Mouse (Mus musculus) right cerebral cortex, postnatal 25 days (tissue): ENCODE measurements around the gene Hapln4.

Source experiments
- DNase-seq: peaks from one replicate; pipeline ENCODE4 v3.0.0; 2022

Gene Hapln4

DNA sequence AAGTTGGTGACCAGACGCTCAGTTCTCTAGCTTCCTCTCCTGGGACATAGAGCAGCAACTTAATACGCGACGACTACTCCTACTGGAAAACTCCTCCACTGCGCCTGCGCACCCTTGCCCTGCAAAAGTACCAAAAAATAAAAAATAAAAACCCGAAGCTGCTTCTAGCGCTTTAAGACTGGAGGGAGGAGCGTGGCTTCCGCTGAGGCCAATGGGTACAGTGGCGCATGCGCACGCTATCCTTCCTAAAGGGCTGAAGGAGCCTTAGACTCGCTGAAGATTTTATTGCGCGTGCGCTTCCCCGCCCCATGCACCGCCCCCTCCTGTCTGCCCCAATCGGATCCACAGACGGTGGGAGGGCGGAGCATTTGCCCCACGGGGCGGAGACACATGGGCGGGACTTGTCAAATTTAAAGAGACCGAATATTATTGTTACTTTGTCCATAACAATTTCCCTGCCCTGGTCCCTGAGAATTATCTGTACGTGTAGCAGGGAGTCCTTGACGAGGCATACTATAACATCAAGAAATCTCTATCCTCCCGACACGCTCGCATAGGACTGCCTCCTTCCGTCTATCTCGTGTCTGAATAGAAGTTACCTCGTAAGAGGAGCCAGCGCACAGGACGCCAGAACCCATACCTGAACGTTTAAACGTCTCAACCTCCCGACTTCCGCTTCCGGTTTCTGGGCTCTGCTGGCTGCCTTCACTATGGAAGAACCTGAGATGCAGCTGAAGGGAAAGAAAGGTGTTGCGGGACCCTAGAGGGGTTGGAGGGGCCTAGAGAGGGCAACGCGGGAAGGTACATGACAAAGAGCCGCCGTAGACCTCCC lies 56.0 kb downstream of the Hapln4 start, which contains the start of the genes Rfxank, Borcs8 and Mef2b:
Rfxank (minus strand) TSS at position 129 of the 832 bp plus-strand sequence.
Borcs8 (plus strand) TSS at position 474 of the 832 bp plus-strand sequence.
Mef2b (plus strand) TSS at position 686 of the 832 bp plus-strand sequence.
- peak; percentile 98 for DNase-seq

DNA sequence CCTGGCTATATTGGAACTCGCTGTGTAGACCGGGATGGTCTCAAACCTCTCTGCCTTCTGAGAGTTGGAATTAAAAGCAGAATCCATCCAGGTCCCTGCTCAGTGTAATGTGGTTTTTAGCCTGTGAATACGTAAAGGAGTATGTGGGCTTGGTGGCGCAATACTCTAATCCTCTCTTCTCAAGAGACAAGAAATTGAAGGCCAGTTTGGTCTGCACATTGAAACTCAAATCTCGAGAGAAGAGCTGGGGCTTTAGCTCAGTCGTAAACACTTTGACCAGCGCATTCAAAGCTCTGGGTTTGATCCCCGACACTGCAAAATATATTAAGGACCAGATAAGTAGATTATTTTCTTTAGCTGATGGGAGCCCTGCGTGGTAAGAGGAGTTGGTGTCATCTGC lies 56.7 kb downstream of the Hapln4 start:
- no peak for DNase-seq
